Mouse (Mus musculus) megakaryocyte progenitor cell, adult 5-6 weeks (primary cell): ENCODE measurements around the gene Triobp. TPM values are rescaled to one million over a fixed set of nuclear protein-coding genes. Genes with fewer than 3 reads are reported as not detected.

Experiments used
- total RNA-seq, 2 experiments: library from RNA; stranded (forward) in 1 of 2; stranded (reverse) in 1 of 2; fragments of 157-497, 149-512 nt in 1 of 2; fragments of 200-1000 nt in 1 of 2; gene quantifications; 2 replicates each; pipeline versions ENCODE4 v1.2.3 to v1.2.4; 2015 to 2017

Triobp gene
- total RNA-seq, 2 experiments from 2014 or later = 20.7 to 71.4 TPM

Other genes starting within 250 kb of the Triobp start
- not detected in 2 replicates for gene Elfn2, start 229.0 kb upstream of the Triobp start, total RNA-seq (2015)
- 0.04 TPM in 1 of 2 replicates, not detected in the other for gene Elfn2, start 229.0 kb upstream of the Triobp start, total RNA-seq (2017)
- gene Mfng, start 174.2 kb upstream of the Triobp start, total RNA-seq (2015) = 13.3 and 13.6 TPM in 2 replicates
- gene Mfng, start 174.2 kb upstream of the Triobp start, total RNA-seq (2017) = 10.0 and 10.5 TPM in 2 replicates
- 0.20 and 0.78 TPM in 2 replicates for gene Card10, start 144.7 kb upstream of the Triobp start, total RNA-seq (2015)
- 0.12 and 0.14 TPM in 2 replicates for gene Card10, start 144.7 kb upstream of the Triobp start, total RNA-seq (2017)
- gene Cdc42ep1, start 105.1 kb upstream of the Triobp start, total RNA-seq (2015) = not detected in 2 replicates
- not detected in 2 replicates for gene Cdc42ep1, start 105.1 kb upstream of the Triobp start, total RNA-seq (2017)
- gene Lgals2, start 92.2 kb upstream of the Triobp start, total RNA-seq (2015) = not detected in 2 replicates
- not detected in 2 replicates for gene Lgals2, start 92.2 kb upstream of the Triobp start, total RNA-seq (2017)
- 27.8 and 28.9 TPM in 2 replicates for gene Gga1, start 70.5 kb upstream of the Triobp start, total RNA-seq (2015)
- 15.4 and 20.1 TPM in 2 replicates for gene Gga1, start 70.5 kb upstream of the Triobp start, total RNA-seq (2017)
- not detected in 2 replicates for gene Gm49510, start 48.1 kb upstream of the Triobp start, total RNA-seq (2015)
- 1.2 and 2.6 TPM in 2 replicates for gene Gm49510, start 48.1 kb upstream of the Triobp start, total RNA-seq (2017)
- 42.5 and 55.8 TPM in 2 replicates for gene Sh3bp1, start 48.0 kb upstream of the Triobp start, total RNA-seq (2015)
- gene Sh3bp1, start 48.0 kb upstream of the Triobp start, total RNA-seq (2017) = 18.9 and 22.9 TPM in 2 replicates
- gene Pdxp, start 33.8 kb upstream of the Triobp start, total RNA-seq (2015) = 9.5 and 12.8 TPM in 2 replicates
- 5.0 and 8.8 TPM in 2 replicates for gene Pdxp, start 33.8 kb upstream of the Triobp start, total RNA-seq (2017)
- 480 and 550 TPM in 2 replicates for gene Lgals1, start 21.0 kb upstream of the Triobp start, total RNA-seq (2015)
- gene Lgals1, start 21.0 kb upstream of the Triobp start, total RNA-seq (2017) = 648 and 851 TPM in 2 replicates
- gene Nol12, start 12.8 kb upstream of the Triobp start, total RNA-seq (2015) = 38.7 and 47.6 TPM in 2 replicates
- gene Nol12, start 12.8 kb upstream of the Triobp start, total RNA-seq (2017) = 19.9 and 25.2 TPM in 2 replicates
- gene H1f0, start 80.7 kb downstream of the Triobp start, total RNA-seq (2015) = 11.1 and 14.5 TPM in 2 replicates
- gene H1f0, start 80.7 kb downstream of the Triobp start, total RNA-seq (2017) = 24.3 and 29.0 TPM in 2 replicates
- 0.15 and 0.69 TPM in 2 replicates for gene Galr3, start 94.2 kb downstream of the Triobp start, total RNA-seq (2015)
- gene Galr3, start 94.2 kb downstream of the Triobp start, total RNA-seq (2017) = 0.29 and 0.91 TPM in 2 replicates
- gene Ankrd54, start 115.2 kb downstream of the Triobp start, total RNA-seq (2015) = 16.0 and 17.3 TPM in 2 replicates
- gene Ankrd54, start 115.2 kb downstream of the Triobp start, total RNA-seq (2017) = 11.2 and 18.8 TPM in 2 replicates
- 192 and 203 TPM in 2 replicates for gene Eif3l, start 127.5 kb downstream of the Triobp start, total RNA-seq (2015)
- gene Eif3l, start 127.5 kb downstream of the Triobp start, total RNA-seq (2017) = 259 and 271 TPM in 2 replicates
- gene Micall1, start 161.2 kb downstream of the Triobp start, total RNA-seq (2015) = 4.8 and 5.6 TPM in 2 replicates
- 3.6 and 5.5 TPM in 2 replicates for gene Micall1, start 161.2 kb downstream of the Triobp start, total RNA-seq (2017)
- 76.7 and 114 TPM in 2 replicates for gene Polr2f, start 193.3 kb downstream of the Triobp start, total RNA-seq (2015)
- 88.6 and 104 TPM in 2 replicates for gene Polr2f, start 193.3 kb downstream of the Triobp start, total RNA-seq (2017)
- gene 1700088E04Rik, start 193.5 kb downstream of the Triobp start, total RNA-seq (2015) = 0.99 TPM in 1 of 2 replicates, not detected in the other
- not detected in 2 replicates for gene 1700088E04Rik, start 193.5 kb downstream of the Triobp start, total RNA-seq (2017)
- not detected in 2 replicates for gene Sox10, start 217.5 kb downstream of the Triobp start, total RNA-seq (2015)
- gene Sox10, start 217.5 kb downstream of the Triobp start, total RNA-seq (2017) = not detected in 2 replicates